Mouse (Mus musculus): ENCODE data around the gene Ing2. TPM values are rescaled to one million over a fixed set of nuclear protein-coding genes. Genes with fewer than 3 reads are reported as not detected.

Ing2 gene
- polyA plus RNA-seq, 1 experiment from 2014 or later = 9.9 TPM

- Histone ChIP-seq H3K27ac (replicated peaks in 1 of 2; ENCODE audit: control insufficient read depth in 1 of 2, insufficient read depth in 1 of 2, low read depth in 2 of 2, low read length in 2 of 2) (no peak overlapping the region), H3K27me3 (ENCODE audit: control insufficient read depth, insufficient read depth, low read length) (no peaks in the 10 kb centered on the region), H3K9me3 (ENCODE audit: control insufficient read depth, low read length) (no peaks in the 10 kb centered on the region), H3K4me2 (ENCODE audit: low read length) (no peak overlapping the region), H3K36me3 (ENCODE audit: control insufficient read depth, insufficient read depth, low read length) (no peaks in the 10 kb centered on the region), H3K4me3 (ENCODE audit: control insufficient read depth in 1 of 2, insufficient read depth in 1 of 2, low read depth in 1 of 2, low read length in 2 of 2) (no peak overlapping the region), H3K9ac (ENCODE audit: low read length) (no peak overlapping the region), H3K4me1 (ENCODE audit: control insufficient read depth in 2 of 2, insufficient read depth in 2 of 2, low read length in 2 of 2) (no peaks in the 10 kb centered on the region)
- 81% methylated on average over 5 of the region's 5 CpGs for WGBS
- no peak for ATAC-seq (ENCODE audit: insufficient number of reproducible peaks, insufficient read depth, low FRiP score, low read depth)
Measured at GRCm38 (mm10) chr8:47659463-47659862, 15.9 kb downstream of the Ing2 start.

- Histone ChIP-seq H3K4me3 (ENCODE audit: control insufficient read depth in 1 of 2, insufficient read depth in 1 of 2, low read depth in 1 of 2, low read length in 2 of 2) (no peak overlapping the region), H3K4me2 (ENCODE audit: low read length) (no peak overlapping the region), H3K4me1 (ENCODE audit: control insufficient read depth in 2 of 2, insufficient read depth in 2 of 2, low read length in 2 of 2) (no peaks in the 10 kb centered on the region), H3K36me3 (ENCODE audit: control insufficient read depth, insufficient read depth, low read length) (no peaks in the 10 kb centered on the region), H3K27ac (replicated peaks in 1 of 2; ENCODE audit: control insufficient read depth in 1 of 2, insufficient read depth in 1 of 2, low read depth in 2 of 2, low read length in 2 of 2) (no peak overlapping the region), H3K9me3 (ENCODE audit: control insufficient read depth, low read length) (no peaks in the 10 kb centered on the region), H3K9ac (ENCODE audit: low read length) (no peak overlapping the region), H3K27me3 (ENCODE audit: control insufficient read depth, insufficient read depth, low read length) (no peaks in the 10 kb centered on the region)
- no peak for ATAC-seq (ENCODE audit: insufficient number of reproducible peaks, insufficient read depth, low FRiP score, low read depth)
- 19% methylated on average over 3 of the region's 3 CpGs for WGBS
Measured at GRCm38 (mm10) chr8:47654406-47654805, 20.9 kb downstream of the Ing2 start.

GRCm38 (mm10) chr8:47652737-47653076 lies 22.6 kb downstream of the Ing2 start:
- H3K27me3 ChIP-seq (ENCODE audit: control insufficient read depth, insufficient read depth, low read length) = no peaks in the 10 kb centered on the region
- no peaks in the 10 kb centered on the region for H3K36me3 ChIP-seq (ENCODE audit: control insufficient read depth, insufficient read depth, low read length)
- no peaks in the 10 kb centered on the region for H3K9me3 ChIP-seq (ENCODE audit: control insufficient read depth, low read length)
- no peaks in the 10 kb centered on the region for H3K4me1 ChIP-seq (ENCODE audit: control insufficient read depth in 2 of 2, insufficient read depth in 2 of 2, low read length in 2 of 2)
- WGBS = 76% methylated on average over 3 of the region's 3 CpGs
- no peak overlapping the region for H3K4me3 ChIP-seq (ENCODE audit: control insufficient read depth in 1 of 2, insufficient read depth in 1 of 2, low read depth in 1 of 2, low read length in 2 of 2)
- ATAC-seq (ENCODE audit: insufficient number of reproducible peaks, insufficient read depth, low FRiP score, low read depth) = no peak
- H3K27ac ChIP-seq (replicated peaks in 1 of 2; ENCODE audit: control insufficient read depth in 1 of 2, insufficient read depth in 1 of 2, low read depth in 2 of 2, low read length in 2 of 2) = no peak overlapping the region
- no peak overlapping the region for H3K9ac ChIP-seq (ENCODE audit: low read length)
- no peak overlapping the region for H3K4me2 ChIP-seq (ENCODE audit: low read length)

GRCm38 (mm10) chr8:47651913-47652736 lies 23.2 kb downstream of the Ing2 start:
- no peaks in the 10 kb centered on the region for H3K36me3 ChIP-seq (ENCODE audit: control insufficient read depth, insufficient read depth, low read length)
- no peak for ATAC-seq (ENCODE audit: insufficient number of reproducible peaks, insufficient read depth, low FRiP score, low read depth)

GRCm38 (mm10) chr8:47650853-47651252 lies 24.5 kb downstream of the Ing2 start:
- Histone ChIP-seq H3K4me1 (ENCODE audit: control insufficient read depth in 2 of 2, insufficient read depth in 2 of 2, low read length in 2 of 2) (no peaks in the 10 kb centered on the region), H3K36me3 (ENCODE audit: control insufficient read depth, insufficient read depth, low read length) (no peaks in the 10 kb centered on the region), H3K27me3 (ENCODE audit: control insufficient read depth, insufficient read depth, low read length) (no peaks in the 10 kb centered on the region), H3K9me3 (ENCODE audit: control insufficient read depth, low read length) (no peaks in the 10 kb centered on the region), H3K4me3 (ENCODE audit: control insufficient read depth in 1 of 2, insufficient read depth in 1 of 2, low read depth in 1 of 2, low read length in 2 of 2) (no peak overlapping the region), H3K4me2 (ENCODE audit: low read length) (no peak overlapping the region), H3K27ac (replicated peaks in 1 of 2; ENCODE audit: control insufficient read depth in 1 of 2, insufficient read depth in 1 of 2, low read depth in 2 of 2, low read length in 2 of 2) (no peak overlapping the region), H3K9ac (ENCODE audit: low read length) (no peak overlapping the region)
- WGBS = 29% methylated on average over 4 of the region's 4 CpGs
- ATAC-seq (ENCODE audit: insufficient number of reproducible peaks, insufficient read depth, low FRiP score, low read depth) = no peak

More at GRCm38 (mm10) chr8:47651913-47652736, 23.2 kb downstream of the Ing2 start:
- Histone ChIP-seq H3K4me3 (ENCODE audit: control insufficient read depth in 1 of 2, insufficient read depth in 1 of 2, low read depth in 1 of 2, low read length in 2 of 2) (no peak overlapping the region), H3K27ac (replicated peaks in 1 of 2; ENCODE audit: control insufficient read depth in 1 of 2, insufficient read depth in 1 of 2, low read depth in 2 of 2, low read length in 2 of 2) (no peak overlapping the region), H3K9me3 (ENCODE audit: control insufficient read depth, low read length) (no peaks in the 10 kb centered on the region), H3K9ac (ENCODE audit: low read length) (no peak overlapping the region), H3K27me3 (ENCODE audit: control insufficient read depth, insufficient read depth, low read length) (no peaks in the 10 kb centered on the region), H3K4me2 (ENCODE audit: low read length) (no peak overlapping the region), H3K4me1 (ENCODE audit: control insufficient read depth in 2 of 2, insufficient read depth in 2 of 2, low read length in 2 of 2) (no peaks in the 10 kb centered on the region)
- WGBS = 84% methylated on average over 13 of the region's 13 CpGs

- H3K36me3 ChIP-seq (ENCODE audit: control insufficient read depth, insufficient read depth, low read length) = no peaks in the 10 kb centered on the region
- no peaks in the 10 kb centered on the region for H3K4me1 ChIP-seq (ENCODE audit: control insufficient read depth in 2 of 2, insufficient read depth in 2 of 2, low read length in 2 of 2)
- no peak overlapping the region for H3K4me2 ChIP-seq (ENCODE audit: low read length)
- H3K4me3 ChIP-seq (ENCODE audit: control insufficient read depth in 1 of 2, insufficient read depth in 1 of 2, low read depth in 1 of 2, low read length in 2 of 2) = no peak overlapping the region
- H3K27me3 ChIP-seq (ENCODE audit: control insufficient read depth, insufficient read depth, low read length) = no peaks in the 10 kb centered on the region
- H3K27ac ChIP-seq (replicated peaks in 1 of 2; ENCODE audit: control insufficient read depth in 1 of 2, insufficient read depth in 1 of 2, low read depth in 2 of 2, low read length in 2 of 2) = no peak overlapping the region
- ATAC-seq (ENCODE audit: insufficient number of reproducible peaks, insufficient read depth, low FRiP score, low read depth) = no peak
- WGBS = 85% methylated on average over 9 of the region's 9 CpGs
- no peaks in the 10 kb centered on the region for H3K9me3 ChIP-seq (ENCODE audit: control insufficient read depth, low read length)
- H3K9ac ChIP-seq (ENCODE audit: low read length) = no peak overlapping the region
Measured at GRCm38 (mm10) chr8:47649551-47649950, 25.8 kb downstream of the Ing2 start.

- H3K36me3 ChIP-seq (ENCODE audit: control insufficient read depth, insufficient read depth, low read length) = no peaks in the 10 kb centered on the region
- no peak overlapping the region for H3K4me2 ChIP-seq (ENCODE audit: low read length)
- peaks cover 9% of the 10 kb centered on the region; the same call in 1 of the 2 replicates for H3K9me3 ChIP-seq (ENCODE audit: control insufficient read depth, low read length)
- no peaks in the 10 kb centered on the region for H3K4me1 ChIP-seq (ENCODE audit: control insufficient read depth in 2 of 2, insufficient read depth in 2 of 2, low read length in 2 of 2)
- H3K9ac ChIP-seq (ENCODE audit: low read length) = no peak overlapping the region
- H3K4me3 ChIP-seq (ENCODE audit: control insufficient read depth in 1 of 2, insufficient read depth in 1 of 2, low read depth in 1 of 2, low read length in 2 of 2) = no peak overlapping the region
- ATAC-seq (ENCODE audit: insufficient number of reproducible peaks, insufficient read depth, low FRiP score, low read depth) = no peak
- no peaks in the 10 kb centered on the region for H3K27me3 ChIP-seq (ENCODE audit: control insufficient read depth, insufficient read depth, low read length)
- WGBS = 86% methylated on average over 9 of the region's 9 CpGs
- no peak overlapping the region for H3K27ac ChIP-seq (replicated peaks in 1 of 2; ENCODE audit: control insufficient read depth in 1 of 2, insufficient read depth in 1 of 2, low read depth in 2 of 2, low read length in 2 of 2)
Measured at GRCm38 (mm10) chr8:47642514-47643064, 32.8 kb downstream of the Ing2 start.

Data from heart, embryonic 14.5 days (tissue).